Mouse (Mus musculus): Measurements from ENCODE around the gene Mtcl1. TPM values are rescaled to one million over a fixed set of nuclear protein-coding genes. Genes with fewer than 3 reads are reported as not detected.

Gene Mtcl1
- total RNA-seq, 2 experiments from 2014 or later, result 9.3 to 13.1 TPM

DNA sequence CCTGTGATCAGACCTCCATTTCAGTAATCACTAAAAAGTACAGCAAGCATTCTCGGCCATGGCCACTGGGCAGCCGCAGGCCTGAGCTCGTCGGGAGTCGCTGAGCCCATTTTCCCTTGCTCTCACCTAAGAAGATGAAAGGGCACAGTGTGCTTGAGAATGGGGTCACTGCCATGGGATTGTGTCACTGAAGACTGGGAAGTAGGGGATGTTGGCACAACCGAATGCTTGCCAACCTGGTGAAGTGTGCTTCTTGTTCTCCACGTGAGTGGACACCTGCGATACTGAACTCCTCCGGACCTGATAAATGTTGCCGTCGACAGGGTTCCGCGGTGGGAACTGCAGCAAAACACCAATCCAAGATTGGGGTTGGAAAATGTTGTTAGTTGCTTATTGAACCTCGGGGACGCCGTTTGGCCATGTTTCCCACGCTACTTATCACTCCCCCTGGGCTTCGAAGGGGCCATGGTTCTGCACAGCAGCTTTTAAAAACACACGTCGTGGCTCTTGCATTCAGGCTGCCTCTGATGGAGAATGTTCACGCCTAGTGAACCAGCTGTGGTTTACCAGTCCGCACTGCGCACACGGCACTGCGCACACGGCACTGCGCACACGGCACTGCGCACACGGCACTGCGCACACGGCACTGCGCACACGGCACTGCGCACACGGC, 85.6 kb downstream of the Mtcl1 start:
- no peak for DNase-seq

DNA sequence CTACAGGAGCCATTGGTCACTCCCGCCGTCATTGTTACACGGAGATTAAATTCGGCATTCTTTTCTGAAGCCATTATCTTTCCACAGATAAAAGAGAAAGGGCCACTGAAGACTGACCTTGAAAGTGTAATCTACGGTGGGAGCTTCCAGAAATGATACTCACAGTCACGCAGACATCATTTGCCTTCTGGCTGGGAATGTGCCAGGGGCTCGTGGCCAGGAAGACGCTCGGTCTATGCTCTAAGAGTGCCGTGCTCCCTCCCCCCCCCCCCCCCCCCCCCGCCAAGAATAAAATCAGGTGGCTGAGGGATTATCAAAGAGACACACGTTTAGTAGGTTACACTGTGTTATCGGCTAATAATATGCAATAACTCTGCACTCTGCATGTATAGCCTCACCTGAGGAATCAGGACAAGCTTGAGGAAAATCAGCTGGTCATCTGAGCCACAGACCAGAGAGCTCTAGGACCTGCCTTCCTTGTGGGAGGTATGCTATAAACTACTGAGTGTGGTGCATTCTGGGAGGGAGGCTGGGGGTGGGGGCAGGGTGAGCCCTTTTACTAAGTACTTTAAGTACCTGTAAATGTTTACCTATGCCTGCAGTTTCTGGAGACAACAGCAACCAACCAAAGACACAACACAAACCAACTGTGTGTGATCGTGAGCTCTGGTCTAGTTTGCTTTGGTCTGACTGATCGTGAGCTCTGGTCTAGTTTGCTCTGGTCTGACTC, 87.1 kb downstream of the Mtcl1 start:
- DNase-seq, result no peak

DNA sequence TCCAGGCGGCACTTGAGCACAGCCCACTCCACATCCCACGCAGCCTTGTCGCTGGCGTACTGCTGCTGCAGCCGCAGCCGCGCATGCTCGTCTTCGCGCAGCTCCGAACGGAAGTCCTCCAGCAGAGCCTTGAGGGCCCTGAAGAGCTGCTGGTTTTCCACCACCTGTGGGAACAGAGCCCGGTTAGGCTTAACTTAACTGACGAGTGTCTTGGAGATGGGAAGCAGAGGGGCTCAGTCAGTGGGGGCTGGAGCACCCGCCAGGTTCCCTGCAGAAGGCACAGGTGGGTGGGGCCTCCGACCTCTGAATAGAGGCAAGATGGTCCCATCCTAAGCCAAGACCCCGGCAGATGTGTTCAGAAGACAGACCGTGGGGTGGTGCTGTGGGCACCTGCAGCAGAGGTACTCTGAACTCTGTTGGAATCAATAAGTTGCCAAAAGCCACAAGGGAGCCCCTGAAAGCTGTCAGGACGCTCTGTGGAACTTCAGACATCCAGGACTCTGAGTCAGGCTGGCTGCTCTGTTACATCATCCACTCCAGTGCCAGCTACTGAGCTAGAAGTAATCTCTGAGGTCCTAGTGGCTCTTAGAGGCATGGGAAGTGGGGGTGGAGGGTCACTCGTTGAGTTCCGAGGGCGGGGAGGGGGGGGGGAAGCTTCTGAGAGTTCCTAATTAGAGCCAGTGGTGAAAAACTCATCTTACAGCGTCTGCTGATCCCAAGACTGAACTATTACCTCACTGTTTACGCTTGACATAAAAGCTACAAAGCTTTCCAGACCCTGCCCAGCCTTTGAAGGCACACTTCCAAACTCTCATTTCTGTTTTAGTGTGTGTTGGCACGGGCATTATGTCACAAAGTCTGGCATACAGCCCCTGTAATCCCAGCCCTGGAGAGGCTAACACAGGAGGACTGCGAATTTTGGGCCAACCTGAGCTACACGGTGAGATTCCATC, 91.2 kb downstream of the Mtcl1 start:
- DNase-seq, result no peak

DNA sequence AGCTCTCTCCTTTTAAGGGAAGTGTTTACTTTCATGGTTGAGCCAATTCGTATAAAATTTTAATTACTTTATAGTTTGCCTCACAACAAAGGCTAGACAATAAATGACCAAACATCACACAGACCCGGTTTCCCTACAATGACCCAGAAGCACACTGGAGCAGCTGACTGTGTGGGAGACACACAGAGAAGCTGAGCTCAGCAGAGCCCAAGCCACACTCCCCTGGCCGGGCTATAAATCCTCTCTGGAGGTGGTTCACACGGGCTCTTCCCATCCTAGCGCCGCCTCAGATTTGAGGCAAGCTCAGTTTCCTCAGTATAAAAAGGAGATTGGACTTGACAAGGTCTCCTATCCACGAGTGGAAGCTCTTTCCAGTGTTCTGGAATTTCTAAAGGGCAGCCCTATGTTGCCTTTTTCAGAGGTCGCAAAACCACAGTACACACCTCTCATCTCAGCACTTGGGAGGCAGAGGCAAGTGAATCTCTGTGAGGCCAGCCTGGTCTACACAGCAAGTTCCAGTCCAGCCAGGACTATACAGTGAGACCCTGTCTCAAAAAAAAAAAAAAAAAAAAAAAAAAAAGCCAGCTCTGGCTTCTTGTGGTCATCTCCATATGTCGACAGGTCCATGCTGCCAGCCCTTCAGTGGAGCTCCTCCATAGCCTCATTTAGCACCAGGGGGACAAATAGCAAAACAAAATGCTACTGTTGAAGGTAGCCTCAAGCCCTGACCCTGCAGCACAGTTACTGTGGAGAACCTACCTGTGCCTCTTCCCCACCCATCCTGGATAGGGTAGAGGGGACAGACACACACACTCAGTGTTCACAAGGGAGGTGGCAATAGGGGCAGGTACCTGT, 92.2 kb downstream of the Mtcl1 start:
- no peak for DNase-seq

DNA sequence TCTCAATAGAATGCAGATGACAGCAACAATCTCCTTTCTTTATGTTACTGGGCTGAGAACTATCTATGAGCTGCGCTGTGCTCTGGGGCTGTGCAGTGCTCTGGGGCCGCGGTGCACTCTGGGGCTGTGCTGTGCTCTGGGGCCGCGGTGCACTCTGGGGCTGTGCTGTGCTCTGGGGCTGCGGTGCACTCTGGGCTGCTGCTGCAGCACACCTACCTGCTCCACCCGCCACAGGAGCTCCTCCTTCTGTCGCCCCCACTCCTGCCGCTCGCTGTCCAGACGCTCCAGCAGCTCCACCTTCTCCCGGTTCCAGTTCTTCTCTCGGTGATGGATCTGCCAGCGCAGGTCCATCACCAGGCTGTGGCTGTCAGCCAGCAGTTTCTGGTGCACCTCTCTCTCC, 95.6 kb downstream of the Mtcl1 start:
- no peak for DNase-seq

DNA sequence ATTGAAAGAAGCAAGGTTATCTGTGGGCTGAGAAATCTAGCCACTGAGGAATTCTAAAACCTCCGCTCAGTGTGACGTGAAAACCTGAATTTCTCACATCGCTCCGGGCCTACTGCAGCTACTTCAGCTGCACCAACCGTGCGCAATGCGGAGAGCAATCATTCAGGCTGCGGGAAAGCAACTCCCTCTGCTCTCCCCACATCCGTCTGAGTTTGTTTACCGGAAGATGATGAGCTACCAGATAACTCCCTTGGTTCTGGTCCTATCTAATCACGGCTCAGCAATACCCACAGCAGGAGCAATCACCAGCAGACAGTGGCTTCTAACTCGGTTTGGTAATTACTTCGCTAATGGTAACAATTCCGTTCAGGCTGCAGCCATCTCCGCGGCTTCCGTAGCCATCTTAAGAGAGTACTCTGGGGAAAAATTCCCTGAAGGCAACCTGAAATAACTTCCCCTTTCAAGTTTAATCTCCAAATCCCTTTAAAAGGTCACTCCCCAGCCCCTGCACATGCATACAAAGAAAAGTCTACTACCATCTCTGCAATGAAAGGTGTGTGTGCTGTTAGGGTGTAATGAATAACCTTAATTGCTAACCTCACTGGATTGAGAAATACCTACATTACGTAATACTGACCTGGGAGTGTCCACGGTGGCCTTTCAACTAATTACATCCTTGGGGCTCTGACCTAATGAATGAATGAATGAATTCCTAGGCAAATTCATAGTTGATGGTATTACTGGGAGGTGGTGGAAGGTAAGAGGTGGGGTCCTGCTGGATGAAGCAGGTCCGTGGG, 96.5 kb downstream of the Mtcl1 start:
- DNase-seq, result no peak

DNA sequence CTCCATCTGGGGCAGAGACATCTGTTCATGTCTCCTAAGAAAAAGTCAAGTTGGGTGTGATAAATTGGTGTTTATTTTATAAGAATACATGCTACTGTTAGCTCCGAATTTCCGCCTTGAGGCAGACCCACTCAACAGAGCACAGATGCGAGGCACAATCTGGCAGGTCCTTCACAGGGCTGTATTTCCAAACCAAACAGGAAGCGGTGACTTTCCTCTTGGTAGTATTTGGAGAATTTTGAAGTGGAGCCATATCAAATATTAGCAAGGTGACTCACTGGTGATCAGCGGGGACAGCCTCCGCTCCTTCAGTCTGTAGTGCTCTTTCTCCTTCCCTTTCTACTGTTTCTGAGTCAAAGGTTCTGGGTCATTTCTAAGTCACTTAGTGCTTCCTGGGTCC, 97.3 kb downstream of the Mtcl1 start:
- DNase-seq, result no peak

DNA sequence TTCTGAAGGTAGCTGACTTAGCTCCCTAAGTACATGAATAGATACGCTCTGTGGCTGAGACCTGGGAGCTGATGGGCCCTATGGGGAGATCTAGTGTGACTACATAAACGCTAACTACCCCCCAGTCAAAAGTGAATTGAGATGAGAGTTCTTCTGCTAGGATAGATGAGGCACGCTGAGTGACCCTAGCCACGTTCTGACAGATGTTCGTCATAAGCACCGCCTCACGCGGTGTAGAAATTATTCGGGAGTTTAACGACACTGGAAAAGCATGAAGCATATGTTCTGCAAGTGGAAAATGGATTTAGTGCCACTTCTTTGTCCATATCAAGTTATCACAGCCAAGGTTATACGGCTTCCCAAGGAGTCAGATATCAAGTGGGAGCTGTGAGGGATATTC, 98.9 kb downstream of the Mtcl1 start:
- DNase-seq, result no peak

DNA sequence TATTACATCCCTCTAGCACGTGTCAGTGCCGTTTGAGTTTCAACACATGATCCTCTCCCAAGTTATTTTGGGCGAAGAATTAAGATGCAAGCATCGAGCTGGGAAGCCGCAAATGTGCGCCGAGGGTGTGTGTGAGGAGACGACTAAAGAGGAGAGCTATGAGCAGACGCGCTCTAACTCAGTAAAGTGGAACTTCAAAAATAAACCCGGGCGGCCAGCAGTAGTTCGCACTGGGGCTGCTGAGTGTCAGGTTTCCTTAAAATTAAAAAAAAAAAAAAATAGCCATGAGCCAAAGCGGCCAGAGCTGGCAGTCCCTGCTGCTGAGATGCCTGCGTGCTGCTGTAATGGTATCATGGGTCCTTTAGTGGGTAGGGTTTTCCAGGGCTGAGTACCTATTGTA, 99.4 kb downstream of the Mtcl1 start:
- peak; percentile 31 for DNase-seq

DNA sequence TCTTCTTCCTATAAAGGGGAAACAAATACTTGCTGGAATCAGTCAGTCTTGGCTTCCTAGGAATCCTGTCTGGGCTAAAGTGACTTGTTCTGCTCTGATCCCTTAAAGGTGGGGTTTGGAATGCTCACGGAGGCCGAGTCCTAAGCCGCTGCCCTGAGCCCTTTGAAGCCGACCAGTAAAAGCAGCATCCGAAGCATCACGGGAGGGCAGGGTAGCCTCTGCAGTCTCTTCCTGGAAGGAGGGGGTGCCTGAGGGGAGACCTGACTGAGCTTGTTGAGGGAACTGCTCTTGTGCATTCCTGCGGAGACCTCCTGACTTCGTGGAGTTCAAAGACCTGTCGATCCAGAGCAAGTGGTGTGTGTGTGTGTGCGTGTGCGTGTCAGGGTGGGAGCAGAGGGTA, 103.2 kb downstream of the Mtcl1 start:
- DNase-seq, result no peak

DNA sequence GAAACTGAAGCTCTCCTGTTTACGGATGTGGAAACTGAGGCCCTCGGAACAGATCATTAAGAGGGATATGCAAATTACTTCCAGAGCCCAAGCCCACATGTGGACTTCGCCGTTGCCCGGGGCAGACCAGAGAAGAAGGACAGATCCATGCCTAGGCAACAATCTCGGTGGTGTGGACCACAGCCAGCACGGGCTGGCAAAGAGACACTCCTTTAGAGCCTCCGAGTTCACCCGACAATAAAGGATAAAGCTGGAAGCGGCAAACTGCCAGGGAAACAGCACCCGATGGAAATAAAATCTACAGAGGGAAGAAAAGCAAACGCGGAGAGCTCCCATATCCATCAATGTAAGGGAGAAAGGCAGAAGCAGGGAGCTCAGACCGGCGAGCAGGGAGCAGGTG, 103.9 kb downstream of the Mtcl1 start:
- DNase-seq, result no peak

DNA sequence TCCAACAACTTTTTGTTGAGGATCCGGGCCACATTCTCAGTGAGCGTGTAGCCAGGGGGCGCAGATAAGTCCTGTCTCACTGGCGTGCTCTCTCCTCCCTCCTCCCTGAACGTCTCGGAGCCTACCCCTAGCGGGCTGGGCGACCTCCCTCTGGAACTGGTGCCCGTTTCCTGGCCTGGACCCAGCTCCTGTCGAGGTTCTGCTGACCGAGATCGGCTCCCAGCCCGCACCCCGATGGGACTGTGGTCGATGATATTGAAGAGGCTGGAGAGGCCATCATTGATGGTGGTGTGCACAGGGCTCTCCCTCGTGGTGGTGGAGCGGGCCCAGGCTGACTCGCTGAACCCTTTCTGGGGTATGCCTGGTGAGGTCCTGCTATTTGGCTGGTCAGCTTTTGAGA, 106.6 kb downstream of the Mtcl1 start:
- no peak for DNase-seq

DNA sequence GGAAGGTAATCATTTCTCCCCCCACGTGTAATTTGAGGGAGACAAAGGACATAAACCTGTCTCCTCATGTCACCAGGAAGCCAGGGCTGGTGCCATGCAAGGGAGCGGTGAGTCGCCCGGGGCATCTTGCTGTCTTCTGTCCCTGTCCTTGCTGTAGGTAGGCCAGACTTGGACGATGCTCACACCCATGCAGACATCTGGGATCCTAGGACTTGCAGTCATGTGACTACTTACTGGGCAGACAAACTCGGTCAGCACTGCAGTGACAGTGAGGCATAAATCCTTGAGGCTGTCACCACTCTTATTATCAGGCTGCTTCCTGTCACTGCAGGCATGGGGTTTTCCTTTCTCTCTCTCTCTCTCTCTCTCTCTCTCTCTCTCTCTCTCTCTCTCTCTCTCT, 107.9 kb downstream of the Mtcl1 start:
- DNase-seq, result no peak

DNA sequence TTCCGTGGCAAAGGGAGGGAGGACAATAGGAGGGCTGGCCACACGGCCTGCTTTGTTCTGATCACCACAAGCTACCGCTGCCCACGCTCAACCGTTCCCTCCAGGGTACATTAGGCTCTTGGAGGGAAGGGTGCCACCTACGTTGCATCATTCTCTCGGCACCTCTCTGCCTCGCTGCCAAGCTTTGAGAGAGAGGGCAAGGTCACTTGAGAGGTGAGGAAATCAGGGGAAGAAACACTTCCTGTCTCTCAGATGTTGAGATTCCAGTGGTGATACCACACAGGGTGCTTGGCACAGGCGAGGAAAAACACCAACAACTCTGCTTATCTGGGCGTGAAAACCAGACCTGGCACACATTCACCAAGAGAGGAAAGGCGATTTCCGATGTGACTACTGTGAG, 108.8 kb downstream of the Mtcl1 start:
- DNase-seq, result no peak

DNA sequence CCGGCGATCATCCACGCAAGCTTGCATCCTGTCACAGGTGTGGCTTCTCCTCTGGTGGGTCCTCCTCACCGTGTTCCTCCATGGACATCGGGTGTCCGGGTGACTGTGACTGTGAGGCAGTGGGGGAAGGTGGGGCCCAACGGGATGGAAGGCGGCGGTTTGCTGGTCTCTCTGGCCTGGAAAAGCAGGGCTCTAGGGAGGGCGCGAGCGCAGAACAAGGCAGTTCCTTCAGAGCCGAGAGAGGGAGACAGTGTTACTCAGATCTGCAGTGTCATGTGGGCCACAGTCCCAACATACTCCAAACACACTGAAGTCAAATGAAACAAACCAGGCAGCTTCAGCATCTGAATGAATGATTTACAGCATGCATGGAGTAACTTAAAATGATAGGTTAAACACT, 111.6 kb downstream of the Mtcl1 start:
- no peak for DNase-seq

DNA sequence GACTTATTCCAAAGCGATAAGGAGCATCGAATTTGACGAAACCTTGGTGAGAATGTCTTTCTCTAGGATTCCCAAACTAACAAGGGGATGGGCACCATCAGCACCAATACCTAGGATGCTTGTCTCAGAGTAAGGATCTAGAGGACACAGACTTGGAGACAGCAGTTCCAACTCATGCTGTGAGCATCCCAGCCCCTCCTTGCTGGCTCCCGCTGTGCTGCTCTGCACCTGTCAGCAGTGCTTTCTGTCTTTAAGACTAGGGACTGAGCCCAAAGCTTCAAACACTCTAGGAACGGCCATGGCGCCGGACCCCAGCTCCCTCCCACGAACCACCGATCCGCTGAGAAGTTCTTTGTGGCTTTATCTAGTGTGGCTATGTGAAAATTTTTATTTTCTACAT, 114.0 kb downstream of the Mtcl1 start:
- DNase-seq, result no peak

DNA sequence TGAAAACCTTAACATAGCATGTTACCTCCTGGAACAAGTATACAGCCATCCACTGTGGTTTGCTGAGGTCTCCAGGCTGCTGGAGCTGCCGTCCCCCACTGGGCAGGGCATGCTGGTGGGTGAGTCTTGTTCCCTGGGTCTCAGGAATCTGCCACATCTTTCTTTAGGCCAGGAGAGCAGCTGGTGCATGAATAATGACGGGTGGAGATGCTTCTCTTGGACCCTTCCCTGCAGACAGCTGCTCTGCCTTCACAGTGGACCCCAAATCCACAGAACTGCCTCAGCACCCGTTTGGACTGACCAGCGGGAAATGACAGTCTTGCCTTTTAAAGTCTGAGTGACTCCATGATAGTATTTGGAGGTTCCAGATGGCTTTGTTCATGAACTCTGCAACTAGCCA, 114.7 kb downstream of the Mtcl1 start:
- no peak for DNase-seq

DNA sequence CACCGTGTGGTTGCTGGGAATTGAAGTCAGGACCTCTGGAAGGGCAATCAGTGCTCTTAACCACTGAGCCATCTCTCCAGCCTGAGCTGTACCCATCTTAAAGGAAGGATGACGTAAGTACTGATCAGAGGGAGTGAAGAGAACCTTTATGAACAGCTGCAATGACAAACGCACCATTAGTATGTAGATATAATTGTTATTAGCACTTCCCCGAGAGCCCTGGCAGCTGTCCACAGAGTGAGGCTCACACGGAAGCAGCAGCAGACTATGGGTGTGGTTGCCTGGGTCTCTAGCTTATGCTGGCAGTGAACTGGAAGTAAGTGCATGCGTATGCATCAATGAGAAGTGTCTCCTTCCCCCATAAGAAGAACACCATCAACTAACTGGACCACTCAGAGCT, 118.3 kb downstream of the Mtcl1 start:
- DNase-seq, result no peak

DNA sequence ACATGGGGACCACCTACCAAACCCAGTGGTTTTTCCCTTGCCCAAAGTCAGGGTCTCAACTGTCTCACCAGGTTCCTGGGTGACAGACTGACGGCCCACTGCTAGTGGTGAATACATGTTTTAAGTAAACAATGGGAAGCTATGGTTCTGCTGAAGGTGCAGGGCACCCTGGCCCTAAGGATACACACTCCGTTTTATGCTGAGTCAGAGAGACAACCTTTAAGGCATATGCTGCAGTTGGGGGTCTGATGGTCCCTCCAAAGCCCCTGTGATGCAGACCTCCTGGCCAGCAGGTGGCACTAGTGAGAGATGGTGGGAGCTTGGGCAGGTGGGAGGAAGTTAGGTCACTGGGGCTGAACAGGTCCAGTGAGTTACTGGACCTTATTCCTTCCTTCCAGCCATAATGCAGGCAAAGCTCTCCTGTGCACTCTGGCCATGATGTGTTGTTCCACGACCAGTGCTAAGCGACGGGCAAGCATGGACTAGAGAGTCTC, 123.0 kb downstream of the Mtcl1 start:
- DNase-seq, result no peak

DNA sequence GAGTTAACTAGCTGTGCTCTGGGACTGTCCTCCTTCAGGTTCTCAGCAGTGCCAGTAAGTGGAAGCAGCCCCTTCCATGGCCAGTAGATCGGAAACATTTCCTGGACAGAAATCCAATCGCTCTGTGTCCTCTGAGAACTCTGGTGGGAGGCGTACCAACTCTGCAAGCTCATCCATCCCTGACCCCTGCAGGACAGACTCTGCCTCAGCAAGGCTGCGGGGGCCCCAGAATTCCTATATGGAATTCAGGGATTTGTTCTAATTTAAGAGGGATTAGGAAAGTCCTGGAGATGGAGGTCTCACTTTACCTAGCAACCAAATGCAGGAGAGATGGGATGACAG, 123.4 kb downstream of the Mtcl1 start:
- no peak for DNase-seq

Measured in gastrocnemius, postnatal 10 days (tissue).